Mouse (Mus musculus) cerebellum, adult 8-10 months (tissue): ENCODE data around the gene B3gnt7.

Experiments used
- DNase-seq: peaks from one replicate; pipeline ENCODE4 v3.0.0; 2022

The B3gnt7 gene

DNA sequence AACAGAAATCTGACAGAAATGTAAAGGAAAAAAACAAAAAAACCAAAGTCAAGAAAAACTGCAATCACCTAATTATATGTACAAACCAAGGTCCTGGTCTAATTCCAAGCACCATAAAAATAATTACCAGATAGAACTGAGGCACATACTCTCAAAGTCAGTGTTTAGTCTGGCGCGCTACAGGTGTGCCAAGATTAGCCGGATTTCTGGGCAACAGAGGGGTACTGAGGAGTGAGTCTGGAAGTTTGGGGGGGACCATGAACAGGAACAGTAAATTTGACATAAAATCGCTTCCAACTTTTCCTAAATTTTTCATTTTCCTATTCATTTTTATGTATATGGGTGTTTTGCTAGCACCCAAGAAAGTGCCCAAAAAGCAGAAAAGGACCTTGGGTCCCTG, 43.3 kb downstream of the B3gnt7 start:
- no peak for DNase-seq

DNA sequence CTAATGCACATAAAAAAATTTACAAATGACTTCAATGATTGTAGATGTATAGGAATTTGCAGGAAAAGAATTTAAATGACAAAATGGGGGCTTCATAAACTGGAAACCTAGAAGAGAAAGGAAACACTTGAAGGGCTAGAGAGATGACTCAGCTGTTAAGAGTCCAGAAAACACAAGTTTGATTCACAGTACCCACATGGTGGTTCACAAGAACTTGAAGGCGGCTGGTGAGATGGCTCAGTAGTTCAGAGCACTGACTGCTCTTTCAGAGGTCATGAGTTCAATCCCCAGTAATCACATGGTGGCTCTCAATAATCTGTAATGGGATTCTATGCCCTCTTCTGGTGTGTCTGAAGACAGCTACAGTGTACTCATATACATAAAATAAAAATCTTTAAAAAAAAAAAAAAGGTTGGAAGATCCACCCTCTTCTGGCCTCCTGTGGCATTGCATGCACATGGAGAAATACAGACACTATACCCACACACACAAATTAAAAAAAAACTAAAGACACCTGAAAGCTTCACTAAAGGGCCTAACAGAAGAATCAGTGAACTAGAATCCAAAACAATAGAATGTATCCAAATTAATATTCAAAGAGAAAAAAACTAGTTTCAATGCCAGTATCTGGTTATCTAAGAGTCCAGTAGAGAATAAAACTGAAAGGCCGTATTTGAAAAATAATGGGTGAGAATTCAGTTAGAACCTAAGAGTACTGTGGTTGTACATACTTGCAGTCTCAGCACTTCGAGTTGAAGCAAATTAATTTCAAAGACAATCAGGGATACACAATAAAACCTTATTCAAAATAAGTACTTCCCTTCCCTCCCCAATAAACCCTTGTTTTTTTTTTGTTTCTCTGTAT, 44.5 kb downstream of the B3gnt7 start:
- DNase-seq, result no peak

DNA sequence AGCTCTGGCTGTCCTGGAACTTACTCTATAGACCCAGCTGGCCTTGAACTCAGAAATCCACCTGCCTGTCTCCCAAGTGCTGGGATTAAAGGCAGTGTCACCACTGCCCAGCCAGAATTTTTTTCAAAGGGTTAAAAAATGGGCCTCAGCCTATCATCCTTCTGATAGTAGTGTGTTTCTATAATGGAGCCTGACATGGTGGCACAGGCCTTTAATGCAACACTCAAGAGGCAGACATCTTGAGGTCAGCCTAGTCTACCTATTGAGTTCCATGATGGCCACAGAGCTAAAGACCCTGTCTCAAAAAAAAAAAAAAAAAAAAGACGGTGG, 45.0 kb downstream of the B3gnt7 start:
- DNase-seq, result no peak

DNA sequence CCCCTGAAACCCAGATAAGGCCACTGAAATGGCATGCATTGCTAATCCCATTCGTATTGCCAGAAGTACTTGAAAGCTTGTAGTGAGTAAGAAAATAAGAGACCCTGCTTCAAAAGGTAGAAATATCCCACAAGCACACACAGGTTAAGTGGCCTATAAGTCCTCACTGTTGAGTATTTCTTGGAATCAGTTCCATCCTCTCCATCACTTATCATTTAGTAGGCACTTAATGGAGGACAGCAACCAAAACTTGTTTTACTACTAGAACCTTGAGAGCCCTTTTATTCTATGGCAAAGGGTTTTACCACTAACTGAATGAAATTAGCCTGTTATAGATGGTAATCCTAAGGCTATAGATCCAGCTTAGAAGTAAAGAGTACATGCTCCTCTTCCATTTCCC, 45.5 kb downstream of the B3gnt7 start:
- no peak for DNase-seq

DNA sequence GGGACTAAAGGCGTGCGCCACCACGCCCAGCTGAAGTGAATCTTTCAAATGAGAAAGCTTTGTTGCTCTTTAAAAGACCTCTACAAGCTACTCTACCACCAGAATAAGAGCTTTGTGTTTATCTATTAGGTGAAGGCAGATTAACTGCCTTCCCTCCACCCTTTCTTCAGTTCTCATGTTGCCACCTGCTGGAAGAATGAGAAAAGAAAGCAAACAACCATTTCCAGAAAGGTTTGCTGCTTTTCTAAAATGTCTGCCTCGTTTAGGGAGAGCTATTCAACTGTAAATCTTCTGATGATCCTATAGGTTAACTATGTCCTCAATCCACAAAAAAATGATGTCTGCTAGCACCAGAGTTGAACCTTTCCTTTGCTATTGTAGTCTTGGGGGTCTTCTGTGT, 46.2 kb downstream of the B3gnt7 start:
- DNase-seq, result no peak

DNA sequence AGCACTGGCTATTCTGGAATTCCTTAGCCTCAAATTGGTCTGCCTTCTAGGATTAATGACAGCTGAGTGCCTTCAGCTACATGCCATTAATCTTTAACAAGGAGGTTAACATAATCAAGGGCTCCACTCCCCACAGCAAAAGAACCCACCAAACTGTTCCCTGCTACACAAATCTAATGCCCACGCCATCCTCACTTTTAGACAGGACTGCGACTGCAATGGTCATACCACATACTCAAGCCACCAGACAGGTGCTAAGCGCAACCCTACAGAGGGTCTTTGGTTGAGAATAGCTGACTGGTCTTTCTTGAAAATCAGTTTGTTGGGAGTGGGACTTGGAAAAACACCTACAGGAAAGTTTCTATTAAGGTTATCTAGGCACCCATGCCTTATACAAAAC, 46.6 kb downstream of the B3gnt7 start:
- no peak for DNase-seq

DNA sequence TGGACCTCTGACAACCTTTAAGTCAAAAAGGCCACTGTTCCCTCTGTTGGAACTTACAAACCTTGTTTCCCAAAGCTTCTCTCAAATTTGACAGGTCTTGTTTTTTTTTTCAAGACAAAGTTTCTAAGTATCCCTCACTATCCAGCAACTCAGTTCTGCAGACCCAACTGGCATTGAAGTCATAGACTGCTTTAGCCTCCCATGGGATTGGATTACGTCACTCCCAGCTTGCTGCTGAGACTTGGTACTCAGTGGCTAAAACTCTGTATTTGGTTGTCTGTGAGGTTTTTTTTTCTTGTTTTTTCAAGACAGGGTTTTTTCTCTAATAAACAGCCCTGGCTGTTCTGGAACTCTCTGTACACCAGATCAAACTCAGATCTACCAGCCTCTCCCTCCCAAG, 47.1 kb downstream of the B3gnt7 start:
- no peak for DNase-seq

DNA sequence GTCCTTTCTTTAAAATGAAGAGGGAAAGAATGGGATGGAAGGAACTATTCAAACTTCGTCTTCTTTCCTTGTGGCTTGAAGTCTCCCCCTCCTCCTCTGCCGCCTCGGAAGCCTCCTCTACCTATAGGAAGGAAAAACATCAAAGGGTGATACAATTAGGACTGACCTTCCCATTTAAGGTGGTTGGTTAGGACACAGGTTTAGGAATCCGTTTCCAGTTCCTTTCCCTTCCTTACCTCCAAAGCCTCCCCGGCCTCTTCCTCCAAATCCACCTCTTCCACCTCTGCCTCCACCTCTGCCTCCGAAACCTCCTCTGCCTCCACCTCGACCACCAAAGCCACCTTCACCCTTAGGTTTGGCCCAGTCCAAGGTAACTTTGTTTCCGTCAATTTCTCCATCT, 47.9 kb downstream of the B3gnt7 start:
- no peak for DNase-seq

DNA sequence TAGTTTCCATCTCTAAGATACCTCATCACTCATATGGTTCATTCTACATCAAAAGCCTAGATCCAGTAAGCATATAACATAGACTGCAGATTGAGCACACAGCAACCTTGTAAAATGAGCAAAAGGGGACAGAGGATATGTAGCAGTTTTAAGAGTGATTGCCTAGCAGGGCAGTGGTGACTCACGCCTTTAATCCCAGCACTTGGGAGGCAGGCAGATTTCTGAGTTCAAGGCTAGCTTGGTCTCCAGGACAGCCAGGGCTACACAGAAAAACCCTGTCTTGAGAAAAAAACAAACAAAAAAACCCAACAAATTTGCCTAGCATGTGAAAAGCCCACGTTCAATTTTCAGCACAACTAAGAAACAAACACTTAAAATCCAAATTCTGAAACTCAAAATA, 51.6 kb downstream of the B3gnt7 start:
- DNase-seq, result no peak
